Mouse (Mus musculus): ENCODE results near the gene Stra6. TPM values are rescaled to one million over a fixed set of nuclear protein-coding genes. Genes with fewer than 3 reads are reported as not detected.

Gene Stra6
- total RNA-seq, 4 experiments from 2014 or later: 0.50 to 1.5 (median 0.67) TPM

- DNase-seq (ENCODE audit: low spot score): no peak
Measured at GRCm38 (mm10) chr9:58168880-58169279, 105.3 kb downstream of the Stra6 start.

- no peak for DNase-seq (ENCODE audit: low spot score)
Measured at GRCm38 (mm10) chr9:58169426-58169825, 105.8 kb downstream of the Stra6 start.

DNA sequence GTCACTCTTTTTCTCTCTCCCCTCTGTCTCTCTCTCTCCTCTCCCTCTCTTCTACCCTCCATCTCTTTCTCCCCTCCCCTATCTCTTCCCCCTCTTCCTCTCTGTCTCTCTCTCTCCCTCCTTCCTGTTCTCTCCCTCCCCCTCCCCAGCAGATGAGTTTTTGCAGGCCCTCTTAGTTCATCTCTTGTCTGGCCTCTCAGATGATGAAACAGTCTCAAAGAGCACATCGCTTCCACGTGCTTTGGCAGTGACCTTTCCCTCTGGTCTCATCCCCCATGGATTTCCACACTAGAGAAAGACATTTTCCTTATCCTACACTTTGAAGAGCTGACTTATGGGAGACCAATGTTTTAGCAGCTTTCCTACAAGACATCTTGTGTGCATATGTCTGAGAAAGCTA lies 109.3 kb downstream of the Stra6 start:
- DNase-seq (ENCODE audit: low spot score): no peak

- DNase-seq (ENCODE audit: low spot score): no peak
Measured at GRCm38 (mm10) chr9:58174818-58175251, 111.2 kb downstream of the Stra6 start.

DNA sequence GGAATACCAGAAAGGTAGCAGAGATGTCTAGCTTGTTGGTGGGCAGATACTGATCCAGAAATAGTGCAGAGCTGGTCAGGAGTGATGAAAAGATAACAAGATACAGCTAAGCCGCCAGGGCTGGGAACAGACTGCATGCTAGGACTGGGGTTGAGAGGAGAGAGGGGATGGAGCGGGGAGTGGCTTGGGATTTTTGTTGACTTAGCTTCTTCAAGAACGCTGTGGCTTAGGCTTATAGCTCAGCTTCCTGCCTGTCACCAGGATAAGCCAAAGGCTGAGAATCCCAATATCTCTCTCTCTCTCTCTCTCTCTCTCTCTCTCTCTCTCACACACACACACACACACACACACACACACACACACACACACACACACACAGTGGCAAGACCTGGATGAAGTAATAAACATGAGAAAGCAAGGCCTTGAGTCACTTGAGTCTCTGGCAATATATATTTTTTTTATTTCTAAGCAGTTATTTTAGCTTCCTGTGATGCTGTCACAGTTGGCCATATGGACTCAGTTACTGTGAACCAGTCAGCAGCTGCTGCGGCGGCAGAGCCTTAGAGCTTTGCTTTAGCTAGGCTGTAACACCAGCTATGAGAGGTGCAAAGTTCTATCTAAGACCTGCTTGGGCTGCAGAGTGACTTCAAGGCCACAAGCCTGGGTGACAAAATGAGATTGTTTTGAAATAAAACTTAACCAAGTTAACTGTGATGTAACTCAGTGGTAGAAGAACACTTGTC lies 112.3 kb downstream of the Stra6 start:
- DNase-seq (ENCODE audit: low spot score): no peak

DNA sequence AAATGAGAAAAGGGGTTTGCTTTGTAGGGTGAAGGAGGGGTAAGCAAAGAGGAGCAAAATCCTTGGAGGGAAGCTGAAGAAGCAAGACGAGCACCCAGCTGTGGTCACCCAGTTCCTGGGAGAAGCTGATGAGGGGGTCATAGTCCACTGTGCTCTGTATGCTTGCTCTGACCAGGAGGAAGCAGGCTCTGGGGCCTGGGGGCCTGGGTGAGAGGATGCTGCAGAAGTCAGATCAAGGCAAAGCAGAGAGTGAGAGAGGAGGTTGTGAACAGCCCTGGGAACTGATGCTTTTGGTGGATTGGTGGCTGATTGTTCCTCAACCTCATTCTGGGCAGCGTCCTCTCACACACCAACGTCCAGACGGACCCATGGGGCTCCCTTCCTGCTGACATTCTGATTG lies 113.6 kb downstream of the Stra6 start:
- no peak for DNase-seq (ENCODE audit: low spot score)

- DNase-seq (ENCODE audit: low spot score): no peak
Measured at GRCm38 (mm10) chr9:58179390-58179789, 115.8 kb downstream of the Stra6 start.

DNA sequence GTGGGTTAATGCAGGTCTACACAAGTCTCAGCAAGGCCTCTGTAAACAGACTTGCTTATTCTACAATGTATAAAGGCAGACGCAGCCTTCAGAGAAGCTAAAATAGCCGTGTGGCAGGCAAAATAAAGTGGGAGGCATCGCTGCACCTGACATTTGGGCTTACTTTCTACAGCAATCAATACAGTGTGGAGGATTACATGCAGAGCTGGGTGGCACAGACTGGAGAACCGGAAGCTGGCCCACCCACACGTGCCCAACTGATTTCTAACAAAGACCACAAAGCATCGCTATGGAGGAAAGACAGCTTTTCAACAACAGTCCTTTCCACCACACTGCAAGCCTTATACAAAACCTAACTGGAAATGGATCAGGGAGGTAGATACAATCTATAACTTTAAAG lies 120.9 kb downstream of the Stra6 start:
- DNase-seq (ENCODE audit: low spot score): no peak

DNA sequence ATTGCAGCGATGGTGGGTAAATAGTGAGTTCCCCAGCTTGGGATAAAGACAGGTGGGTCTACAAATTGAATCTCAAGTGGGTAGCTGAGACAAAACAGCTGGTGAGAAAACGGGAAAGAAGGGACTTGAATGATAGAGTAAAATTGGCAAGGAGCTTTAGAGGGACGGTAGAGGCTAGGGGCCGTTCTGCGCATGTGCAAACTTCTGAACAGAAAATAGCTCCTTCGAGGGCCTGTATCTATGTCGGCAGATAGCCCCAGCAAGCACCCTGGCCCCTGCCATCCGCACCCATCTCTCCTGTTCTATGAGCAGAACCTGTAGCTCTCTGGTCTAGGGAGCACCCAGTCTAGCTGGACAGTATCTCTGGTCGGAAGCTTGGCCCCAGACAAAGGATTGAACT lies 130.6 kb downstream of the Stra6 start:
- no peak for DNase-seq (ENCODE audit: low spot score)

GRCm38 (mm10) chr9:58195671-58196070 lies 132.1 kb downstream of the Stra6 start:
- no peak for DNase-seq (ENCODE audit: low spot score)

GRCm38 (mm10) chr9:58196141-58196540 lies 132.6 kb downstream of the Stra6 start:
- no peak for DNase-seq (ENCODE audit: low spot score)

DNA sequence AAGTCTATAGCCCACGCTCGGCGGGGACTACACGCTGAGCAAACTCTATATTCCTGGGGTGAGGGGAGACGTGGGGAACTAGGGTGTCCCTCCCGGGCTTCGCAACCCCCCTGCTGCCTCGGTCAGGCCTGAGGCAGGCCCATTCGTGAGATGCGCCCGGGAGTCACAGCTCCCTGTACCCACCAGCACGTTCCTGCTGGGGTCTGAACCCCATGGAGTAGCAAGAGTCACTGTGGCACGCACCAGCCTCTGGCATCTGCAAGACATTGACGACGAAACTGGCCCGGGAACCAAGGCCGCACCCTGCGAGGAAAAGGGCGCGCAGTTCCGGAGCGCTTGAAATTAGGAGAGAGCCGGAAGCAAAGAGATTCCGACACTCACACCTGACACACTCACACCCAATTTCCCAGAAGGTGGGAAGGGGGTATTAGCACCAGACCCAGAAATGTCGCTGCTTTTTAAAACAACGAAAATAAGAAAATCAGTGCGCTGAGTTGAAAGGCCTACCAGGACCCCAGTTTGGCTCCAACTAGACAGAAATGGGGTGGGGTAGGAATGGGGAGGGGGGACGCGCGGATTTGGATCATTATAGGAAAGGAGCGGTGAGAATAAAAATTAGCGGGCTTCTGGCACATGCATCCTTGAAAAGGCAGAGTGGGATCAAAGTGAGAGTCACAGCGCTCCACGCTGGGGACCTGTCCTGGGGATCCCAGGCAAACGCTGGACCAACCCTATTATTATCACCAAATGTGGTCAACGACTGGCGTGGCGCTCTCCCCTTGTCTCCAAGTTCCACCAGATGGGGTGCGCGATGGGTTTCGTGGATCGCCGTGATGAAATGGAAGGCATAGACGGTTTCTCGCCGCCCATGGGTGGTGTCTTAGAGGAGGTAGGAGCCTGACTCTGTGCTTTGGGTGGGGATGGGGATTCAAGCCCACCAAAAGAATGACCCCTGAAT lies 133.3 kb downstream of the Stra6 start:
- no peak for DNase-seq (ENCODE audit: low spot score)

- DNase-seq (ENCODE audit: low spot score): no peak
Measured at GRCm38 (mm10) chr9:58197781-58198701, 134.5 kb downstream of the Stra6 start.

DNA sequence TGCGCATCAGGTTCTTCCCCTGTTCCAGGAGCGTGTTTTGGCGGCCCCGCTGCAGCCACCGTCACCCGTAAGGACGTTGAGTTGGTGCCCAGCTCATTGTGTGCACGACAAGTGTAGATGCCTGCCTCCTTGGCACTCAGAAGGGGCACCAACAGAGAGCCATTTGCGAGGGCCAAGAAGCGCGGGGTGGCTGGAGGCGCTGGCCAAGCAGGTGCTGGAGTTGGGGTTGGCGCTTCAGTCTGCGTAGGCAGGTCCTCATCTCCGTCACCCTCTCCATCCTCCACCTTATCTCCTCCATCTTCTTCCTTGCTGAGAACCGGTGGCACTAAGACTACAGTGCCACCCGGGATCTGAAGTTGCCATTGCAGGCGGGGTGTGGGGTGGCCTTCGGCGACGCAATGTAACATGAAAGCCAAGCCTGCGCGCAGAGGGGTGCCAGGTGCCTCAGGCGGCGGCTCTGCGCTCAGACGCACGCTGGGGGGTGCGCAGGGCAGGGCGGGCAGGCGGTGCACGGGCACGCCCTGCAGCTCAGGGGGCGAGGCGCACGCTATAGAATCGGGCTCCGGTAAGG lies 135.3 kb downstream of the Stra6 start:
- DNase-seq (ENCODE audit: low spot score): no peak

- DNase-seq (ENCODE audit: low spot score): no peak
Measured at GRCm38 (mm10) chr9:58199381-58200269, 136.0 kb downstream of the Stra6 start.

GRCm38 (mm10) chr9:58200270-58201090 lies 136.9 kb downstream of the Stra6 start:
- DNase-seq (ENCODE audit: low spot score): no peak

- no peak for DNase-seq (ENCODE audit: low spot score)
Measured at GRCm38 (mm10) chr9:58201091-58201842, 137.7 kb downstream of the Stra6 start.

- no peak for DNase-seq (ENCODE audit: low spot score)
Measured at GRCm38 (mm10) chr9:58201861-58202549, 138.4 kb downstream of the Stra6 start.

Data from heart, adult 8-10 months (tissue).